Mouse (Mus musculus) monocyte, adult 5-6 weeks (primary cell): ENCODE results near the gene Lrrn2. TPM values are rescaled to one million over a fixed set of nuclear protein-coding genes. Genes with fewer than 3 reads are reported as not detected.

Source experiments
- ATAC-seq: fragments of 153-309, 156-312 bp; replicated peaks from 2 replicates; pipeline ENCODE4 v1.8.0; 2017; ENCODE audit warnings: mild to moderate bottlenecking; ENCODE audit not compliant: low TSS enrichment, insufficient number of reproducible peaks, severe bottlenecking, poor library complexity, low FRiP score
- total RNA-seq: library from RNA; stranded (forward); fragments of 200-1000, 200-491, 200-594 nt; gene quantifications from 3 replicates; pipeline ENCODE4 v1.2.3, GENCODE M21; 2017

The Lrrn2 gene
- total RNA-seq, 1 experiment from 2014 or later = not detected

DNA sequence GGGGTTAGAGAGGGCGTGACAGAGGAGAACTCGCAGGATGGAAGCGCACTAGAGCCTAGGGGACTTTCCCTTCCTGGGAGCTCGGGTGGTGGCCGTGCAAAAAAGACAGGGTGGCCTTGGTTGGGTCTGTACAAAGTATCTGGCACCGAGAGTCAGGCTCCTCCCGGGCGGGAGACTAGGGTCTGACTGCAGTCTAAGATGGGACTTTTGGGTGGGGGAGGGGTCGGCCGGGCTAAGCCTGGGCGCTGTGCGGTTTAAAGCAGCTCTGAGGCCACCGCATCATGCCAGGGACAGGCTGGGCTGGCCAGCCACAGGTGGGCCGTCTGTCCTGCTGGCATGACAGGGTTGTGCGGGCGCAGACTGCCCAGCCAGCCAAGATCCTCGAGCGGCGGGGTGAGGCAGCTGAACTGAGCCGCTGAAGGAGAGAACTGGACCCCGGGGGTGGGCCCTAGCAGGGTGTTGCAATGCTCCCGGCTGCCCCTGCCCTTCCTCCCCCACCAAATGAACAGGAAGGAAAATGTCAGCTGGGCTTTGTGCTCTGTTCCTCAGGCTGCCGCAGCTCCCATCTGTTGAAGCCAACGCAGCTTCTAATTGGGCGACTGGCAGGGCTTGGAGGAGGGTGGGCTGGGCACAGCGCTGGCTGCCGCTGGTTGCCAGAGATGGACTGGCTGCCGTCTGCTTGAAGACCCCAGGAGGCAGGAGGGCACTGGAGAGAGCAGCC lies 1.1 kb downstream of the Lrrn2 start:
- ATAC-seq = no peak

DNA sequence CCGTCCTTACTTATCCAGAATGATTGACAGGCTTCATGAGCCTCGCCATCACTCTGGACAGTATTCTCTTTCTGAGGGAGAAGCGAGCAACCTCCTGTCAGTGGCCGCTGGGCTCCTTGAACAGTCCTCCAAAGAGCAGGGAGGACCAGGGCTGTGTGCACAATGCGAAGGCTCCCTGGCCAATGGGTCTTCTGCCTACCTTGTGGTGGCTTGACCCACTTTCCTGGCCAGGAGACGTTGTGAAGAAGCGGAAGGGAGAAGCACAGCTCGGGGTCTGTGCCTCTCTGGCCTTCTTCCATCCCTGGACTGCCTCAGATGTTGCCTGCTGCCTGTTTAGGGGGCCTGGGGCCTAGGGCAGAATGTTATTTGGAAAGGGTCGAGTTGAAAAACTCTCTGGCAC lies 1.8 kb downstream of the Lrrn2 start:
- ATAC-seq = no peak

DNA sequence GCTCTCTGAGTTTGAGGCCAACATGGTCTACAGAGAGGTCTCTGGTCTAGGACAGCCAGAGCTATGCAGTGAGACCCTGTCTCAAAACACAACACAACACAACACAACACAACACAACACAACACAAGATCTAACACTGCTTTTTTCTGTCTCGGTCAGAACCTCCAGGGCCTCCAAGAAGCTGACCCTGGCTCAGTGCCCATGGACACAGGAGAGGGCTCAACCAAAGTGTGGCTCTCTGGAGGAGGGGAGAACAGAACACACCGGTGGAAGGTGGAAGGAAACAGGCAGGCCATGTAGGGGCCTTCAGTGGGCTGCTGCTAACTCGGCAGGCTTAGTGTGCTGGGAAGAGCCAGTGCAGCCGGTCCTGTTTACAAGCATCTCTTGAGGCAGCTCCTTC lies 5.6 kb downstream of the Lrrn2 start:
- no peak for ATAC-seq

DNA sequence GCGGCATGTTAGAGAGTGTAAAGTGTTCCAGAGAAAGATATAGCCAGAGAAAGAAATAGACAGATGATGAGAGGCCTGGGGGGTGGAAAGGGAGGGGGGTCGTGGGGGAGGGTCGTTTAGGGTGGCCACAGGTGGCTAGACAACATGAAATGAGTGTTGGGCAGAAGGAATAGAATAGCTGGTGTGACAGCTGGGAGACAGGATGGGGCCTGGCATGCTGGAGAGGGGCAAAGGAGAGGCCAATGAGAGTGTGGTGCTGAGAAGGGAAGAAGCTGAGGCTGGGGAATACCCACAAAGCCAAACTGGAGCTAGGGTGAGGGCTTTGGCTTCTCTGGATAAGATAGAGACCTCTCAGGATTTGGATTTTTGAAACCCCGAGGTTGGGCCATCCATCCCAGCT lies 6.6 kb downstream of the Lrrn2 start:
- no peak for ATAC-seq

- no peak for ATAC-seq
Observed at GRCm38 (mm10) chr1:132888811-132889210, 8.7 kb downstream of the Lrrn2 start.

- ATAC-seq = no peak
Observed at GRCm38 (mm10) chr1:132890161-132890794, 10.2 kb downstream of the Lrrn2 start.

DNA sequence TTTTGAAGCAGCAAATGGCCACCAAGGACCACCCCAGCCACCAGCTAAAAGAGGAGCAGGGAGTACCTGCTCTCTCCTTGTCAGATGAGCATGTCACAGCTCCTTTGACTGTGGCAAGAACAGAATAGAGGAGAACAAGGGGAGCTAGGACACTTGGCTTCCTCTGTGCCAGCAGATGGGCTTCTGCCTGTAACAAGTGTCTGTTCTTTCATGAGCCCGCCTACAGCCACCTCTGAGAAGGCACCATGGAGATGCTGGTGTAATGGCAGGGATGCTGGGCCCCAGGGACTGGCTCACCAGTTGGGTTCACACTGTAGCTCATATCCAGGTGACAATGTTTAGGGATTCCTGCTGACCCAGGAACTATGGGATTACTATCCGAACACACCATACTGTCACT lies 12.0 kb downstream of the Lrrn2 start:
- no peak for ATAC-seq

GRCm38 (mm10) chr1:132893311-132894077 lies 13.4 kb downstream of the Lrrn2 start:
- no peak for ATAC-seq

GRCm38 (mm10) chr1:132899029-132899428 lies 19.0 kb downstream of the Lrrn2 start:
- ATAC-seq = no peak

DNA sequence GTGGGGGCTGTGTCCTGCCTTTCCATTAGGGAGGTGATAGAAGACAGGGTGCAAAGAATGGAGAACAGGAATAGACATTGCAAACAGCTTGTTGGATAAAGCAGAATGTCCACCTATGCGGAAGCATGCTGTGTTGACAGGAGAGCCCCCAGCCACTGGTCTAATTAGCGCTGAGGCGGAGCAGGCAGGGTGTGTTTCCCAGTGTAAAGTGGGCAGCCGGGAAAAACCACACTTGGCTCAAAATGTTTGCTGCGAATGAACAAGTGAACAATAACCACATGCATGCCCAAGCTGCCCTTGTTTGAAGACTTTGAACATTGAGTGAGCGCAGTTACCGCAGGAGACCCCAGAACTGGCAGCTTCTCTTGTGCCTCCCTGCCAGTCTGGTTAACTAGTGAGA lies 19.6 kb downstream of the Lrrn2 start:
- no peak for ATAC-seq

GRCm38 (mm10) chr1:132900945-132901344 lies 20.9 kb downstream of the Lrrn2 start:
- ATAC-seq = no peak

- ATAC-seq = no peak
Observed at GRCm38 (mm10) chr1:132903519-132903918, 23.4 kb downstream of the Lrrn2 start.

- no peak for ATAC-seq
Observed at GRCm38 (mm10) chr1:132909090-132909489, 29.0 kb downstream of the Lrrn2 start.

DNA sequence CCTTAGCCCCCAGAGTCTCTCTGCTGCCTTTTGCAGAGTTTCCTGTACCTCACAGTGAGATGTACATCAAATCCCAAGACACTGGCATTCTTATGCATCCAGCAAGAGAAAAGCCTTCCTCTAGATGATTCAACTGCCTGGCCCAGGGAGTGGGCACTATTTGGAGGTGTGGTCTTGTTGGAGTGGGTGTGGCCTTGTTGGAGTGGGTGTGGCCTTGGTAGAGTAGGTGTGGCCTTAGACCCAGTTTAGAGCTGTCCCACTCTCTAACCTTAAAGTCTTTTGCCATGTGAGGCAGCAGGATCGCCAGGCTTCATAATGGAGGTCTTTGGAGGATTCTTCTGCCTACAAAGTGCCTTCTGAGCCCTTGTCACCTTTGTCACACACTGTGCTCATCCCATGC lies 29.9 kb downstream of the Lrrn2 start:
- ATAC-seq = no peak

DNA sequence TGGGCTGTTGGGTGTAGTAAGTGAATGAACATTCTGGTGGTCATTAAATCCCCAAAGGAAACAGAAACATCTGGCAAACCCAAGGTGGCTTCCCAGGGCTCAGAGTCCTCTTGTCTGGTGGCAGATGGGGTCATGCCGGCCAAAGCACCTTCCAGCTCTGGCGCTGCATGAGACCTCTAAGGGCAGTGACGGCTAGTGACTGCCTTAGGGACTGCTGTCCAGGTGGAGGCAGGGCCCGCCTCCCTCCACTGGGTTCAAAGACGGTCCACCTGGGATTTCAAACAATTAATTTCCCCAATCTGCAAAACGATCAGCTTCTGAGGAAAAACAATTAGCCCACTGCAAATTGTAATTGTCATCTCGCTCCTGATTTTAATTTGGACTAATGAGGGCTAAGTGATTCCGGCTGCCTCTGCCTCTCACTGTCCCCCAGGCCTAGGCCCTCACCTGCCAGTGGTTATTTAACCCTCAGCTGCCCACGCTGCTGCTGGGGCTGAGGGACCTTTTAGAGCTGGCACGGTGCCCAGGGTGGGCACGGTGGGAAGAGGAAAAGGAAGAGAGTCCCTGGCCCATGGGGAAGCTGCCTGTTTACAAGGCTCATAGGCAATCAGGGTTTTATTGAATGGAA lies 30.5 kb downstream of the Lrrn2 start:
- no peak for ATAC-seq

DNA sequence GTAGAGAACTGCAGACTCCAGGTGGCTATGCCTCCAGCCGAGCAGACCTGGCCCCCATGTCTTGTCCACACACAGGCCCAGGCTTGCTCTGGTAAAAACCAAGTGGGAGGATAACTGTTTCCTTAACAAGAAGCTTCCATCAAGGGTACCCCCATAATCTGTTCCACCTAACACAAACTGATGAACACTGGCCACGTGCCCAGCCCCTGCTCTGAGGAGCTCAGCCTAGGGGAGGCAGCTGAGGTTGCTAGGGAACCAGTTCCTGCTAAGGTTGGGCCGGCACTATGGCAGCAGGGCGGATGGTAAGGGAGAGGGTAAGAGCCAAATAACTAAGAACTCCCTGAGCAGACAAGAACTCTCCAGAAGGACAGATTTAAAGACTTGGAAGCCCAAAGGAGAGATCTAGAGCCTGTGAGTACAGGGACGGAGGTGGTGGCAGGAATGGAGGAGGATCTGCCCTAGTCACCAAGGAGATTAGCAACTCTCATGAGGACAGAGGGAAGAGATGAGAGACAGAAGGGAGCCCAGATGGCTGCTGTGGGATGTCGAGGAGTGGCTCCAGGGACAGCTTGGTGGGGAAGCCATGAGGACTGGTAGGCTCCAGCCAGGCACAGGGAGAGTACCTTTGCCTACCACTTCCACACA lies 35.9 kb downstream of the Lrrn2 start:
- ATAC-seq = no peak

DNA sequence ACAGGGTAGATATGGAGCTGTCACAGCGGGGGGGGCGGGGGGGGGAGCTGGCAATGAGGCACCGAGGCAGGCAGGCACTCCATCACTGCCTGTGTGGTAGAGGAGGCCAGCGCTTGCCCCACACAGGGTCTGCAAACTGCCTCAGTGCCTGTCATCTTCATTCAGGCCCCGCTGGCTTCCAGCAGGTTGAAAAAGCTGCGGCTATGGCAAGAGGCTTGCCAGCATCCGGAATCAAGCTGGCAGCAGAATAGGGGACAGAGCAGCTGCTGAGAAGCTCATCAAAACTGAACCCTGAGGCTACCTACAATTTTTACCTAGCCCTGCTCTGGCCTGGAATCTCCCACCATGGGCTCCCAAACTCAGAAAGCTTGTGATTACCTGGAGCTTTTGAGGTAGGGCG lies 37.5 kb downstream of the Lrrn2 start:
- ATAC-seq = no peak

DNA sequence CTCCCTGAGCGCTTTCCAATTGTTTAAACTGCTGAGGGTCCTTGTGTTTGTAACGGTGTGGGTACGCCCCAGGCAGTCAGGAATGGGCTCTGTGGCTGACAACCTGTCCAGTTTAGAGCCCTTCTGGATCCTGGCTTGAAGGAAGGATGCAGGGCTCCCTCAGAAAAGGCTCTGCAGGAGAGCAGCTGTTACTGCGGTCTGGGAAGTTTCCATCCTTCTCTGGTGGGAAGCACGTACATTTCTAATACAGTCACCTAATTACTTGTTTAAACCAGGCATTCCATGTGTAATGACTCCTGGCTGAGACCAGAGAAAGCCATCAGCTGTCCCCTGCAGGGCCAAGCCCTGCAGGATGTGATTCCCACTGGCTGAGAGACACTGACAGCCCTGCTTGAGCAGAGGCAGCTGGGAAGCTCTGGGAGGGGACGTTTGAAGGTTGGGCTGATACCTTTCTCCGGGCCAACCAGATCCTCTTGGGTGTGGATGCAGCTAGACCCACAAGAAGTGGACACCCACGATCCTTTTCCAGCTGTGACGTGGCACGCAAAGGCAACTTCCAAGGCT lies 38.1 kb downstream of the Lrrn2 start:
- no peak for ATAC-seq

GRCm38 (mm10) chr1:132919258-132919657 lies 39.2 kb downstream of the Lrrn2 start:
- ATAC-seq = no peak
